Mouse (Mus musculus): ENCODE measurements around the gene Klk9. TPM values are rescaled to one million over a fixed set of nuclear protein-coding genes. Genes with fewer than 3 reads are reported as not detected.

Gene Klk9
- polyA plus RNA-seq, 1 experiment from 2014 or later: not detected

DNA sequence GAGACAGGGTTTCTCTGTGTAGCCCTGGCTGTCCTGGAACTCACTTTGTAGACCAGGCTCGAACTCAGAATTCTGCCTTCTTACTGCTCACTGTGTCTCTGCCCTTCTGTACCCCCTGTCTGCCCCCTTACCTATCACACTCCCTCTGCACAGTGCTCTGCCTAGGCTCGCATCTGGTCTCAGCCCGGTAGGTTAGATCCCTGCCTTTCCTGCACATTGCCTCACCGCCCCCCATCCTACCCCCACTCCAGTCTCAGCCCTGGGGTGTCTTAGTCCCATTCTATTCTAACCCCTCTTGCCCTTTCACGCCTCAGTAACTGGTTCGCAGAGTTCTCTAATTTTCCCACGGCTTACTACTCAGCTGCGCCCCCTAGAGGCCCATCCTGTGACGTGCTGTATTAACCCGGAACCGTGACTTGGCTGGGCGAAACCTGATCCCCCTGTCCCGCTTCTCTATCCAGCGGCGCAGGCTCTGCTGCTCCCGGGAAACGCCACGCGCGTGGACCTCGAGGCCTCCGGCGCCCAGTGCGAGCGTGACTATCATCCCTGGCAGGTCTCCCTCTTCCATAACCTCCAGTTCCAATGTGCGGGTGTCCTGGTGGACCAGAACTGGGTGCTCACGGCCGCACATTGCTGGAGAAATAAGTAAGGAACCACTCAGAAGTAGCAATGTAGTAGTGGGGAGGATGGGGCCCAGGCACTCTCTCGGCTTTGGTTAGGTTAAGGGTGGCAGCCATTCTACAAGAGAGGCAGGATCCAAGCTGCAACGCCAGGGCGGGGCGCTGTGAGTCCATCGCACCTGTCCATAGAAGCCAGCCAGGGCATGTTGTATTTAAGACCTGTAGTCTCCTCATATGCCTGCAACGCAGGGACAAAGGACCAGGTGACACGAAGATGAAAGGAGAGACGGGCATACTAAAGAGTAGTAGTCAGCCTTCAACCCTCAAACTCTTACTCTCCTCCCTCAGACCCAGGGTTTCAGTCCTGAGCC, 9.1 kb upstream of the Klk9 start:
- 0 out of 2 replicates have a peak, but pooled peaks cover 6% of the 10 kb centered on the region for H3K27me3 ChIP-seq (replicated peaks; ENCODE audit: control insufficient read depth, insufficient read depth, low read length)
- peak; percentile 88 for TF ChIP-seq CTCF (IDR thresholded peaks at IDR 0.05; ENCODE audit: low read depth)
- H3K4me2 ChIP-seq (replicated peaks; ENCODE audit: low read depth): peak overlapping the region; percentile 72
- H3K27ac ChIP-seq (ENCODE audit: low read depth, low read length): no peak overlapping the region
- H3K9ac ChIP-seq (ENCODE audit: low read depth, low read length): no peak overlapping the region
- no peaks in the 10 kb centered on the region for H3K9me3 ChIP-seq (ENCODE audit: control insufficient read depth)
- peak; percentile 67 for ATAC-seq
- H3K36me3 ChIP-seq (ENCODE audit: control insufficient read depth, insufficient read depth): no peaks in the 10 kb centered on the region
- H3K4me3 ChIP-seq (ENCODE audit: low read depth, low read length): peak overlapping the region; percentile 28
- H3K4me1 ChIP-seq (replicated peaks; ENCODE audit: control insufficient read depth, insufficient read depth, low read length): 0 out of 2 replicates have a peak, but pooled peaks cover 2% of the 10 kb centered on the region
- 9% methylated on average over 36 of the region's 36 CpGs for WGBS

DNA sequence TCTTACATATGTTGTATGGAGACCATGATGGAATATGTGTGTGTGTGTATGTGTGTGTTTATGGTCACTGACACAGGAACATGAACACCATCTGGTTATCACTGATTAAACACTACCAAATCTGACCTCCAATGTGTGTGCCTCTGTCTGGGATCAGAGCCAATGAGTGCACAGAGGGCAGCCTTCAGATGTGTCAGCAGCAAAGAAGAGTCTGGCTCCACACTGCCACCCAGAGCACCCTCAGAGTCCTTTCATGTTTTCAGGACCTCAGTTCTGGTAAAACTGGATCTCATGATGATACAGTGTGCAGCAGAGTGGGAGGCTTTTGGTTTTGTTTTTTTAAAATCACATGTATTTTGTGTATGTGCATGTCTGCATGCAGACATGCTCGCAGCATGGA, 6.4 kb upstream of the Klk9 start:
- H3K4me2 ChIP-seq (replicated peaks; ENCODE audit: low read depth): no peak overlapping the region
- H3K4me1 ChIP-seq (replicated peaks; ENCODE audit: control insufficient read depth, insufficient read depth, low read length): 0 out of 2 replicates have a peak, but pooled peaks cover 2% of the 10 kb centered on the region
- peak; percentile 40 for TF ChIP-seq CTCF (IDR thresholded peaks at IDR 0.05; ENCODE audit: low read depth)
- no peaks in the 10 kb centered on the region for H3K36me3 ChIP-seq (ENCODE audit: control insufficient read depth, insufficient read depth)
- no peak overlapping the region for H3K27ac ChIP-seq (ENCODE audit: low read depth, low read length)
- H3K27me3 ChIP-seq (replicated peaks; ENCODE audit: control insufficient read depth, insufficient read depth, low read length): 0 out of 2 replicates have a peak, but pooled peaks cover 6% of the 10 kb centered on the region
- no peaks in the 10 kb centered on the region for H3K9me3 ChIP-seq (ENCODE audit: control insufficient read depth)
- H3K9ac ChIP-seq (ENCODE audit: low read depth, low read length): no peak overlapping the region
- no peak overlapping the region for H3K4me3 ChIP-seq (ENCODE audit: low read depth, low read length)
- 79% methylated on average over 1 of the region's 1 CpGs for WGBS
- ATAC-seq: no peak

DNA sequence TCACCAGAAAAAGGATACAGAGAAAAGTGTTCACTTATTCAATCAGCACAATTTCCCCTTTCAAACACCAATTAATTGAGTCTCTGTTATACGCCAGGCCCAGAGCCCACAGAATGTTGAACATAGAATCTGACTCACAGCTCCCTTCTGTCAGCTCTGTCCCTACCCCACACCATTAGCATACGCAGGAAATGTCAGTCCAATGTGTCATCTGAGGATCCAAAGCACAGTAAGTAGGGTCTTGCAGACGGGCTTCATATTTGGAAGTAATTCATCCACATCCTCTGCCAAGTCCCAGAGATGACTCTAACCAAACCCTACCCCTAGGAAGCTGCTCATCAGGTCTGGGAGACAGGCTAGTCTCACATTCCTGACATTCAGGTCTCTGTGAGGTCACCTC, 3.6 kb upstream of the Klk9 start:
- no peak overlapping the region for H3K27ac ChIP-seq (ENCODE audit: low read depth, low read length)
- H3K4me1 ChIP-seq (replicated peaks; ENCODE audit: control insufficient read depth, insufficient read depth, low read length): no peaks in the 10 kb centered on the region
- H3K9ac ChIP-seq (ENCODE audit: low read depth, low read length): no peak overlapping the region
- WGBS: 69% methylated on average over 3 of the region's 3 CpGs
- H3K4me3 ChIP-seq (ENCODE audit: low read depth, low read length): no peak overlapping the region
- no peaks in the 10 kb centered on the region for H3K36me3 ChIP-seq (ENCODE audit: control insufficient read depth, insufficient read depth)
- H3K9me3 ChIP-seq (ENCODE audit: control insufficient read depth): no peaks in the 10 kb centered on the region
- ATAC-seq: no peak
- H3K27me3 ChIP-seq (replicated peaks; ENCODE audit: control insufficient read depth, insufficient read depth, low read length): 0 out of 2 replicates have a peak, but pooled peaks cover under 1% of the 10 kb centered on the region
- H3K4me2 ChIP-seq (replicated peaks; ENCODE audit: low read depth): no peak overlapping the region
- TF ChIP-seq CTCF (IDR thresholded peaks at IDR 0.05; ENCODE audit: low read depth): no peak

DNA sequence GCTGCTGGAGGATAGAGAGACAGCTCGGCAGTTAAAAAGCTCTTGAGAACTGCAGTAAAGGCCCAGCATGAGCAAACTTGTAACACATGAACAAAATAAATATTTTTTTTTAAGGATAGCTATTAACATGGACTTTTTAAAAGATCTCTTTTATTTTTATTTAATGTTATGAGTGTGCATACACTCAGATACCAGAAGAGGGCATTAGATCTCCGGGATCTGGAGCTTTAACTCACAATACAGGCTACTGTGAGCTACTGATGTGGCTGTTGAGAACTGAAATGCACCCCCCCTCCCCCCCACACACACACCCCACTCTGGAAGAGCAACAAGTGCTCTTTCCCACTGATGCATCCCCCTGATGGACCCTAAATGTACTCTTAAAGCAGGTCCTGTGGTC, 2.4 kb upstream of the Klk9 start:
- no peak overlapping the region for H3K27ac ChIP-seq (ENCODE audit: low read depth, low read length)
- H3K27me3 ChIP-seq (replicated peaks; ENCODE audit: control insufficient read depth, insufficient read depth, low read length): no peaks in the 10 kb centered on the region
- H3K9me3 ChIP-seq (ENCODE audit: control insufficient read depth): no peaks in the 10 kb centered on the region
- H3K36me3 ChIP-seq (ENCODE audit: control insufficient read depth, insufficient read depth): no peaks in the 10 kb centered on the region
- no peak overlapping the region for H3K4me3 ChIP-seq (ENCODE audit: low read depth, low read length)
- WGBS: 58% methylated on average over 2 of the region's 2 CpGs
- TF ChIP-seq CTCF (IDR thresholded peaks at IDR 0.05; ENCODE audit: low read depth): 0 out of 2 replicates have a peak, but pooled peaks have one; percentile 22
- no peak overlapping the region for H3K4me2 ChIP-seq (replicated peaks; ENCODE audit: low read depth)
- no peaks in the 10 kb centered on the region for H3K4me1 ChIP-seq (replicated peaks; ENCODE audit: control insufficient read depth, insufficient read depth, low read length)
- no peak overlapping the region for H3K9ac ChIP-seq (ENCODE audit: low read depth, low read length)
- no peak for ATAC-seq

DNA sequence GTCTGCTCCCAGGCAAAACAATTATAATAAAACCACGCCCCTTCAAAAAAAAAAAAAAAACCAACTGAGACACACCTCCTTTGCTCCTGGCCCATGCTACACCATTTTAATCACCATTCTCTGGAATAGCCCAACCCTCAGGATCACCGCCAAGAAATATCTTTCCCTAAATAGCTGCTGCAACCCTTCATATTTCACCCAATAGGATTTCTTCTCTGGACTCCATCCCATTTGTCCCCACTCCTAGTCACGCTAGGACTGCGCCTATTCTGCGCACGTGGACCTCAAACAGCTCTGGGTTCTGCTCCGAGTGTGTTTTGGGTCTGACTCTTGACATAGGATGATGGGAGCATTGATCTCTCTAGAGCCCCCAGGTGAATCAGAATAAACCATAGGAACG, 4.7 kb downstream of the Klk9 start:
- Histone ChIP-seq H3K9me3 (ENCODE audit: control insufficient read depth) (no peaks in the 10 kb centered on the region), H3K36me3 (ENCODE audit: control insufficient read depth, insufficient read depth) (no peaks in the 10 kb centered on the region), H3K9ac (ENCODE audit: low read depth, low read length) (no peak overlapping the region), H3K4me3 (ENCODE audit: low read depth, low read length) (peak overlapping the region; percentile 45), H3K27ac (ENCODE audit: low read depth, low read length) (no peak overlapping the region), H3K27me3 (replicated peaks; ENCODE audit: control insufficient read depth, insufficient read depth, low read length) (peaks cover 3% of the 10 kb centered on the region), H3K4me1 (replicated peaks; ENCODE audit: control insufficient read depth, insufficient read depth, low read length) (no peaks in the 10 kb centered on the region), H3K4me2 (replicated peaks; ENCODE audit: low read depth) (peak overlapping the region; percentile 81)
- 5% methylated on average over 8 of the region's 8 CpGs for WGBS
- no peak for TF ChIP-seq CTCF (IDR thresholded peaks at IDR 0.05; ENCODE audit: low read depth)
- ATAC-seq: no peak

DNA sequence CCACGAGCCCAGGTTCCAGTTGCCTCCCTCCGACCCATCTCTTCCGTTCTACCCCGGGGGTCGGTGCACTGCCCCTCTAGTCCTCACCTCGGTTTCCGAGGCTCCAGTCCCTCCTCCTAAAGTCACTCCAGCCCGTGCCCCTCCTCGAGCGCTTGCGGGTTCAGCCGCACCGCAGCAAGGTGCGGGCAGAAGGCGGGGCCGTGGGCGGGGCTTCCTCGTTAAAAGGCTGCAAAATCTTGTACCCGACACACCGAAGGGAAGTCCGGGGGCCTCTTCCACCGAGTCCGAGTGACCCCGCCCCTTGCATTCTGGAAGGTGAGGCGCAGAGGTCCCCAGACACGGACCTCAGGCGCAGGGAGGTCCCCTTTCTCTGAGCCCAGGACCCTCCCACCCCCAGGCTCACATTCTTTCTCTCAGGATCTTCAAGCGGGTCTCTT, 5.7 kb downstream of the Klk9 start, which contains the start of gene Klk8:
Klk8 (plus strand) TSS at position 245 of the 437 bp plus-strand sequence.
- 0 out of 2 replicates have a peak, but pooled peaks have one; percentile 33 for ATAC-seq
- Histone ChIP-seq H3K27me3 (replicated peaks; ENCODE audit: control insufficient read depth, insufficient read depth, low read length) (peaks cover 3% of the 10 kb centered on the region), H3K36me3 (ENCODE audit: control insufficient read depth, insufficient read depth) (no peaks in the 10 kb centered on the region), H3K9me3 (ENCODE audit: control insufficient read depth) (no peaks in the 10 kb centered on the region), H3K9ac (ENCODE audit: low read depth, low read length) (no peak within 1 kb of the TSS), H3K4me3 (ENCODE audit: low read depth, low read length) (peak within 1 kb of the TSS; percentile 45), H3K4me1 (replicated peaks; ENCODE audit: control insufficient read depth, insufficient read depth, low read length) (no peaks in the 10 kb centered on the region), H3K4me2 (replicated peaks; ENCODE audit: low read depth) (peak within 1 kb of the TSS; percentile 81), H3K27ac (ENCODE audit: low read depth, low read length) (no peak within 1 kb of the TSS)
- WGBS: under 1% methylated on average over 28 of the region's 28 CpGs
- no peak for TF ChIP-seq CTCF (IDR thresholded peaks at IDR 0.05; ENCODE audit: low read depth)

Measured in intestine, postnatal 0 days (tissue).